Mouse (Mus musculus) lung, embryonic 15.5 days (tissue): ENCODE measurements around the gene Pdxk. TPM values are rescaled to one million over a fixed set of nuclear protein-coding genes. Genes with fewer than 3 reads are reported as not detected.

Experiments used
- ATAC-seq: fragments of 200-750 bp; cut with Nextera tagmentation; 2 replicates; pipeline ENCODE4 v1.8.0; 2017; ENCODE audit warnings: moderate number of reproducible peaks, borderline replicate concordance; ENCODE audit not compliant: low FRiP score, low TSS enrichment; ENCODE audit errors: extremely low read depth
- H3K27ac ChIP-seq: fragments of 300-500 bp; sonication (generic); 2 replicates; pipeline ENCODE4 v1.5.1; 2015; ENCODE audit warnings: moderate library complexity, mild to moderate bottlenecking, inconsistent platforms
- H3K27me3 ChIP-seq: fragments of 300-500 bp; sonication (generic); 2 replicates; pipeline ENCODE4 v1.6.1; 2015; ENCODE audit warnings: inconsistent platforms
- H3K36me3 ChIP-seq: fragments of 300-500 bp; sonication (generic); 2 replicates; pipeline ENCODE4 v1.6.1; 2015; ENCODE audit warnings: inconsistent platforms
- H3K4me1 ChIP-seq: fragments of 300-500 bp; sonication (generic); 2 replicates; pipeline ENCODE4 v1.6.1; 2015; ENCODE audit warnings: inconsistent platforms
- H3K4me2 ChIP-seq: fragments of 300-500 bp; sonication (generic); 2 replicates; pipeline ENCODE4 v1.6.1; 2015; ENCODE audit warnings: inconsistent platforms, mild to moderate bottlenecking, moderate library complexity
- H3K4me3 ChIP-seq: fragments of 300-500 bp; sonication (generic); 2 replicates; pipeline ENCODE4 v1.5.1; 2015; ENCODE audit warnings: mild to moderate bottlenecking, inconsistent platforms
- H3K9ac ChIP-seq: fragments of 300-500 bp; sonication (generic); 2 replicates; pipeline ENCODE4 v1.6.1; 2015; ENCODE audit warnings: inconsistent platforms
- H3K9me3 ChIP-seq: fragments of 300-500 bp; sonication (generic); 2 replicates; pipeline ENCODE4 v1.6.1; 2016; ENCODE audit warnings: inconsistent platforms
- WGBS: fragments of 180-500 bp; shearing (Covaris S2); methylation state at CpG from one replicate; pipeline ENCODE4 v1.1.7; 2015; 5-methylcytosine and 5-hydroxymethylcytosine counted together
- polyA plus RNA-seq: library from polyadenylated mRNA; unstranded; fragments of >200 nt; fragmentation: Nextera tagmentation; extraction: Ambion mirVana; gene quantifications from 2 replicates; pipeline ENCODE4 v1.2.1, GENCODE M21; 2015

The Pdxk gene
- polyA plus RNA-seq, 1 experiment from 2014 or later, result 7.8 TPM

- 38% methylated on average over 15 of the region's 15 CpGs for WGBS
- no peaks in the 10 kb centered on the region for H3K9me3 ChIP-seq
- H3K4me3 ChIP-seq, result no peak overlapping the region
- no peaks in the 10 kb centered on the region for H3K27me3 ChIP-seq
- peak overlapping the region; percentile 33; the same call in 1 of the 2 replicates for H3K4me2 ChIP-seq
- no peaks in the 10 kb centered on the region for H3K36me3 ChIP-seq
- H3K27ac ChIP-seq, result peak overlapping the region; percentile 32; the same call in 1 of the 2 replicates
- no peak overlapping the region for H3K9ac ChIP-seq
- H3K4me1 ChIP-seq, result no peaks in the 10 kb centered on the region
- peak; percentile 13; the same call in 1 of the 2 replicates for ATAC-seq
Measured at GRCm38 (mm10) chr10:78470582-78471313, 6.0 kb upstream of the Pdxk start.

GRCm38 (mm10) chr10:78467761-78468310 is 3.1 kb upstream of the Pdxk start:
- peaks cover 8% of the 10 kb centered on the region for H3K4me1 ChIP-seq
- H3K4me3 ChIP-seq, result no peak overlapping the region
- no peaks in the 10 kb centered on the region for H3K27me3 ChIP-seq
- no peak overlapping the region for H3K9ac ChIP-seq
- no peak overlapping the region for H3K4me2 ChIP-seq
- ATAC-seq, result no peak
- 39% methylated on average over 2 of the region's 2 CpGs for WGBS
- no peaks in the 10 kb centered on the region for H3K9me3 ChIP-seq
- H3K27ac ChIP-seq, result no peak overlapping the region
- no peaks in the 10 kb centered on the region for H3K36me3 ChIP-seq

DNA sequence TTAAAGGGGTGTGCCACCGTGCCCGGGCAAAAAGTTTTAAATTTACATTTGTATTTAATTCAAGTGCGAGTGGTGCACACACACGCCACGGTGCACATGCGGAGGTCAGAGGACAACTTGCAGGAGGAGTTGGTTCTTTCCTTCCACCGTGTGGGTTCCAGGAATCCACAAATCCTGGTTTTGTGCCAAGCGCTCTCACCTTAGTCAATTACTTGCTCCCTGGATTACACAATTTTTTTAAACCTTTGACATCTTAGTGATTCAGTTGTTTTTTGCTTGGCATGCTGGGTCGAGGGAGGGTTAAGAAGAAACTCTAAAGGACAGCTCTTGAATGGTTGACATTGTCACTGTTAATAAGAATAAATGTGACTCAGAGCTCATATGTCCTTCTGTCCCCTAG is 1.9 kb upstream of the Pdxk start:
- Histone ChIP-seq H3K27me3 (no peaks in the 10 kb centered on the region), H3K4me1 (peaks cover 8% of the 10 kb centered on the region), H3K27ac (no peak overlapping the region), H3K9ac (no peak overlapping the region), H3K4me2 (no peak overlapping the region), H3K9me3 (no peaks in the 10 kb centered on the region), H3K4me3 (no peak overlapping the region), H3K36me3 (no peaks in the 10 kb centered on the region)
- ATAC-seq, result no peak
- 77% methylated on average over 9 of the region's 9 CpGs for WGBS

DNA sequence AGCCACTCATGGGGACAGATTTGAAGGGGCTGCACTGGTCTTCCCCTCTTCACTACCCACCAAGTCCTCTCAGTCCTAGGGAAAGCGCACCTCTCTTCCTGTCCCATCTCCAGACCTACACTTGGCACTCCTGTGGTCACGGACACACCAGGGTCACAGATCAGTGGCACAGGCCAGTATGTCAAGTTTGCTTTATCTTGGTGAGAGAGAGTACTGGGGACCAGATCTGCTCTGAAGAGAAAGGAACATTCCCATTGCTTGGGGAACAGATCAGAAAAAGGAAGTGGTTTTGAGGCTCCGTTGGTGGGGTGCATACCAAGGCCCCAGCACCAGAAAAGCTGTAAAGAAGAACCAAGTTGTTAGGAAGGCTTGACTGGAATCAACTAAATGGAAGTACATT is 697 bp upstream of the Pdxk start:
- no peaks in the 10 kb centered on the region for H3K36me3 ChIP-seq
- H3K9me3 ChIP-seq, result no peaks in the 10 kb centered on the region
- peaks cover 12% of the 10 kb centered on the region for H3K4me1 ChIP-seq
- no peak overlapping the region for H3K9ac ChIP-seq
- no peak overlapping the region for H3K4me3 ChIP-seq
- 0 out of 2 replicates have a peak overlapping the region, but pooled peaks have one; percentile 33 for H3K27ac ChIP-seq
- no peaks in the 10 kb centered on the region for H3K27me3 ChIP-seq
- WGBS, result 72% methylated on average over 3 of the region's 3 CpGs
- no peak for ATAC-seq
- H3K4me2 ChIP-seq, result peak overlapping the region; percentile 98

DNA sequence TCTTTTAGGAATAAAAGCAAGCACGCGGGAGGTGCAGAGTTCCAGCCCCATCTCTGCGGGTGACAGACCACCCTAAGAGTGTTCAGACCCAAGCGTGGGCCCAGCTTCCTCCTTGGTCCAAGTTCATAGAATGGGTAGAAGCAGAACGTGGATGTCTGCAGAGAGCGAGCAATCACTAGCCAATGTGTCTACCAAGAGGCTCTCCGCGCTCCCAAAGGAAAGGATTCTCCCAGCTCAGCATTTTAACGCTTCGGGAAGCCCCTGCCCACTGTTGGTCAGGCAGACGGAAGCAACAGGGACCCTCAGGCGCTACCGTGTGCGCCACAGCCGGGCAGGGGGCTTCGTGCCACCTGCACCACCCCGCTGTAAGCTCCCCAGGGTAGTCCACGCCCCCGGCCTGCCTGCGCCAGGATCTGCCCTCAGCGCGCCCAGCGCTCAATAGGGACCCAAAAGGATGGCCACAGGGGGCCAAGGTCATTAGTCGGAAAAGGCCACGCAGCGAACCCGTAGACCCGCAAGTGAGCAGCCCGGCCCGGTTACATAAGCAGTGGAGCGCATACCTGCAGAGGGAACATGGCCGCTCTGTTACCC is 479 bp downstream of the Pdxk start:
- Histone ChIP-seq H3K27ac (no peak overlapping the region), H3K4me3 (peak overlapping the region; percentile 54), H3K9me3 (no peaks in the 10 kb centered on the region), H3K36me3 (no peaks in the 10 kb centered on the region), H3K4me1 (peaks cover 15% of the 10 kb centered on the region), H3K9ac (peak overlapping the region; percentile 42), H3K4me2 (peak overlapping the region; percentile 98), H3K27me3 (no peaks in the 10 kb centered on the region)
- WGBS, result 3% methylated on average over 32 of the region's 32 CpGs
- peak; percentile 53 for ATAC-seq

- no peak for ATAC-seq
- Histone ChIP-seq H3K36me3 (no peaks in the 10 kb centered on the region), H3K27me3 (no peaks in the 10 kb centered on the region), H3K9me3 (no peaks in the 10 kb centered on the region), H3K4me2 (peak overlapping the region; percentile 98), H3K9ac (peak overlapping the region; percentile 42), H3K4me3 (peak overlapping the region; percentile 54), H3K27ac (no peak overlapping the region), H3K4me1 (peaks cover 19% of the 10 kb centered on the region)
- WGBS, result 77% methylated on average over 3 of the region's 3 CpGs
Measured at GRCm38 (mm10) chr10:78463769-78464167, 1.0 kb downstream of the Pdxk start.

GRCm38 (mm10) chr10:78462945-78463768 is 1.6 kb downstream of the Pdxk start:
- no peak overlapping the region; the same call in 1 of the 2 replicates for H3K4me3 ChIP-seq
- peaks cover 24% of the 10 kb centered on the region for H3K4me1 ChIP-seq
- ATAC-seq, result no peak
- H3K27ac ChIP-seq, result no peak overlapping the region
- H3K36me3 ChIP-seq, result no peaks in the 10 kb centered on the region
- no peaks in the 10 kb centered on the region for H3K9me3 ChIP-seq
- H3K4me2 ChIP-seq, result peak overlapping the region; percentile 98
- H3K9ac ChIP-seq, result no peak overlapping the region
- no peaks in the 10 kb centered on the region for H3K27me3 ChIP-seq
- 71% methylated on average over 8 of the region's 8 CpGs for WGBS

DNA sequence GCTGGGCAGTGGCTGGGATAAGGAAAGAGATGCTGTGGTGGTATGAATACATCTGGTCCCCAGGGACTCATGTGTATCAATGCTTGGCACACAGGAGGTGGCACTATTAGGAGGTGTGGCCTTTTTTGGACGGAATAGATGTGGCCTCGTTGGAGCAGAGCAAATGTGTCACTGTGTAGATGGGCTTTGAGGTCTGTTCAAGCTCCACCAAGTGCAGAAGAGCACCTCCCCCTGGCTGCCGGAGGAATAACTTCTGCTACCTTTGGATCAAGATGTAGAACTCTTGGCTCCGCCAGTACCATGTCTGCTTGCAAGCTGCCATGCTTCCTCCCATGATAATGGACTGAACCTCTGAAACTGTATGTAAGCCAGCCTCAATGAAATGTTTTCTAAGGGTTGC is 3.0 kb downstream of the Pdxk start:
- H3K27ac ChIP-seq, result no peak overlapping the region
- no peaks in the 10 kb centered on the region for H3K9me3 ChIP-seq
- no peak overlapping the region for H3K4me2 ChIP-seq
- peaks cover 28% of the 10 kb centered on the region for H3K4me1 ChIP-seq
- no peak overlapping the region for H3K9ac ChIP-seq
- no peaks in the 10 kb centered on the region for H3K27me3 ChIP-seq
- WGBS, result 73% methylated on average over 4 of the region's 4 CpGs
- no peaks in the 10 kb centered on the region for H3K36me3 ChIP-seq
- ATAC-seq, result no peak
- no peak overlapping the region for H3K4me3 ChIP-seq

DNA sequence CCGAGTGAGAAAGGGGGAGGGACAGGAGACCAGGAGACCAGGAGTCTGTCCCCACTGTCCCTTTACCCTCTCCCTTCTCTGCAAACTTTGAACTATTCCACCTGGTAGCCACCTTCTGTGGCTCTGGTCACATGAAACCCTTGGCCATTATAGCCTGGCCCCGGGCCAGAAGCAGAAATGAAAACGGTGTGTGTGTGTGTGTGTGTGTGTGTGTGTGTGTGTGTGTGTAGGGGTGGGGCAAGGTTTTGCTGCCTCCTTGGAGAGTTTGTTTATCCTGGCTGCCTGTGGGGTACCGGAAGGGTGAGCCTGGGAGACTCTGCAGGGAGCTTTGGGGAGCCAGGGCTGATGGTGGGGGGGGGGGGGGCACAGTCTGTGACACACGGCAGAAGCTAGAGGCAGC is 4.3 kb downstream of the Pdxk start:
- WGBS, result 13% methylated on average over 5 of the region's 5 CpGs
- ATAC-seq, result no peak
- peaks cover 30% of the 10 kb centered on the region for H3K4me1 ChIP-seq

DNA sequence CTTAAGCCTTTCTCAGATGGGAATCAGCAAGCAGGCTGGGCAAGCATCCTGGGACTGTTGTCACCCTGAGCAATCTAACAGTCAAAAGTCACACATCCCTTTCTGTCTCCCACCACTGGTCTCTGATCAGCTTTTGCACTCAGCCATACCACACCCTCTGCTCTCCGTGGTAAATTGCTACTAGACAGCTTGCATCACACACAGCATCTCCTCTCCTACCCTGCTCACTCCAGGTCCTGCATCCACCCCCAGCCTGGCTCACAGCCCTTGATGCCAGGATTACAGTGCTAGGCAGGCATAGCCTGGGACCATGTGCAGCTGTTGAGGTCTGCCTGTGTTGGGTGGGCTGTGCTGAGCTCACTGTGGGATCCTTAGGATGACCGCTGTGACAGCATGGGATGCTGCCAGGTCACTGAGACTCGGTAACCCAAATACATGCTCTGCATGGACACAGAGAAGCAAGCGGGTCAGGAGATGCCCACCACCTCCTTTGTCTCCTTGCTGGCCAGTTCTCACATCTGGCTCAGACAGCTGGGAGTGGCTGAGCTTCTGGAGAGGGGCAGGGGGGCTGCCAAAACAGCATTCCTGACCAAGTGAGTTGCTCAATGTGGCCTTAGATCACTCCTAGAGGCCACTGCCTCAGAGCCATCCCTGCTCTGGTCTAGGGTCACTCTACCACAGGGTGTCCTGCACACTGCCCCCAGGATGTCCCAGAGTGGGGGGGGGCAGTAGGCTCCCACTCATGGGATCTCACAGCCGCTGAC is 6.2 kb downstream of the Pdxk start:
- H3K9me3 ChIP-seq, result no peaks in the 10 kb centered on the region
- H3K4me2 ChIP-seq, result no peak overlapping the region
- no peak overlapping the region for H3K9ac ChIP-seq
- peak; percentile 37; the same call in 1 of the 2 replicates for ATAC-seq
- H3K4me1 ChIP-seq, result peaks cover 23% of the 10 kb centered on the region
- H3K4me3 ChIP-seq, result no peak overlapping the region
- no peaks in the 10 kb centered on the region for H3K27me3 ChIP-seq
- no peak overlapping the region for H3K27ac ChIP-seq
- no peaks in the 10 kb centered on the region for H3K36me3 ChIP-seq
- WGBS, result 40% methylated on average over 5 of the region's 5 CpGs

More for the DNA sequence above, 4.3 kb downstream of the Pdxk start:
- Histone ChIP-seq H3K27me3 (no peaks in the 10 kb centered on the region), H3K4me3 (no peak overlapping the region), H3K9me3 (no peaks in the 10 kb centered on the region), H3K27ac (no peak overlapping the region), H3K36me3 (no peaks in the 10 kb centered on the region), H3K4me2 (no peak overlapping the region), H3K9ac (no peak overlapping the region)
